Mouse (Mus musculus): ENCODE measurements around the gene Atp6v1a.
A peak's percentile ranks its signal among the peaks of the same experiment; 100 is the strongest.

The Atp6v1a gene

DNA sequence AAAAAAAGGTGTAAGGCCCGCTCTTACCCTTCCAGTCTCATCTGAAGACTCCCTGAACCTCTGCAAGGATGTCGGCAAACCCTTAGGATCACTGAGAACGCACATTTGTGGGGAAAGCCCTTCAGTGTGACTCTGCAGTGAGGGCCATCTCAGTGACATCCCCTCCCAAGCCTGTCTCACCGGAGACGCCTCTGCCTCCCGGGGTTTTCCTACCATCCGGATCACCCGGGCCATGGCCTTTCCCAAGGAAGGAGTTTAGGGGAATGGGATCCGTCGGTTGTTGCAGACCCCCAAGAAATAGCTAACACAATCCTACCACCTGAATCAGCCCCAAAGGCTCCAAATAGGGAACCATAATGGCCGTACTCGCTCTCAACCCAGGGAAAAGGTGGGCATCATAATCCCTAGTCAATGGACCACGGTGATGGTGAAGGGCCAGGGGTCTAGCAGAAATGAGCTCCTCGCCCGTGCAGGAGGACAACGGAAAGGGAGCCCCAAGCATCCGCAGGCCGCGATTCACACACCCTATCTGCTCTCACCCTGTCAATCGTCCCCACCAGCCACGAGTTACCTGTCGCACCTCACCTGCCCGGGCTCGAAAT is 1.0 kb downstream of the Atp6v1a start:
- DNase-seq (ENCODE audit: low spot score in 2 of 2), result no peak

DNA sequence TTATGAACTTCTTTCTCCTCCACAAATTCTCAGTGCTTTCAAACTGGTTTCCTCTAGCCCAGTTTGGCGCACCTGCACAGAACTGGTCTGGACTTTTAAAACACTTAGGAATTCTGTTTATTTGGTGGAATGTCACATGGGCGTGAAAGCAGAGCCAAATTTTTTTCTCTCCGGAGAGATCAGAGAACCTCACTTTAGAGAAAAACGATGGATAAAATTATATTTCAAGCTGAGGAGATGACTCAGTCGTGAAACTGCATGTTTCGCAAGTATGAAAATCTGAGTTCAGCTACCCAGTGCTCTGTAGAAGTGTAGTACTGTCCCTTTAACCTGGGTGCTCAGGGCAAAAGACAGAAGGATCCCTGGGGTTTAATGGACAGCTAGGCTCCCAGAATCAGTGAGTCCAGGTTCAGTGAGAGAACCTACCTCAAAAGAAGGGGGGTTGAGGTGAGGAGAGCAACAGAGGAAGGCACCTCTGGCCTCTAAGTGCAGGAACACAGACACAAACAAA is 2.9 kb downstream of the Atp6v1a start:
- DNase-seq (ENCODE audit: low spot score in 2 of 2), result no peak

DNA sequence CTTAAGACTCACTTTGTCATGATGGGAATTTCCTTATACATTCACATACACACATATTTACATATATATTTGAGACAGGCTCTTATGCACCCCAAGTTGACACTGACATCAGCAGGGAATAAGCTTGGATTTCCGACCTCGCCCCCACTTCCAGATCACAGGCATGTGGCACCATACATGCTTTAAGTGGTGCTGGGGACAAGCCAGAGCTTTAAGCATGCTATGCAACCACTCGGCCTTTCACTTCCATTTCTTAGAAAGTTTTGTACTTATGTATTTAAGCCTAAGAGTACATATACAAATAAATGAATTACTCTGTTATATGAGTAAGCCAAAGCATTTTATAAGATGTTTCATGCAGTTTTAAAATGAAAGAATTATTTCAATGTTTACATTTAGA is 6.3 kb downstream of the Atp6v1a start:
- DNase-seq (ENCODE audit: low spot score in 2 of 2), result no peak

DNA sequence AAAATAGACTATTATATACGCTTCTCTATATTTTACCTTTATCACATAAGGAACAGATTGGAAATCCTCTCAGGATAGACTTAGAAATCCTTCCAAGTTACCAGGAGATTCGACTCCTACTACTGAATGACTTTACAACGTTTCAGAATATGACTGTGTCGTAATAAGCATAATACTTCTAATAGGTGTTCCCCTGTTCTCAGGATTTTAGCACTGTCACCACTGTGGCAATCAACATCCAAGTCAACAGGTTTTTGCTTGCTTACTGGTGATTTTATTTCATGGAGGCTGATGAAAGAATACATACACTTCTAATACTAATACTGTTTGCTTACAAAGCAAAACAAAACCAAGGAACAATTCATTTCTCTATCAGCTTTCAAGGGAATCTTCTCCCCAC is 7.2 kb downstream of the Atp6v1a start:
- no peak for DNase-seq (ENCODE audit: low spot score in 2 of 2)

DNA sequence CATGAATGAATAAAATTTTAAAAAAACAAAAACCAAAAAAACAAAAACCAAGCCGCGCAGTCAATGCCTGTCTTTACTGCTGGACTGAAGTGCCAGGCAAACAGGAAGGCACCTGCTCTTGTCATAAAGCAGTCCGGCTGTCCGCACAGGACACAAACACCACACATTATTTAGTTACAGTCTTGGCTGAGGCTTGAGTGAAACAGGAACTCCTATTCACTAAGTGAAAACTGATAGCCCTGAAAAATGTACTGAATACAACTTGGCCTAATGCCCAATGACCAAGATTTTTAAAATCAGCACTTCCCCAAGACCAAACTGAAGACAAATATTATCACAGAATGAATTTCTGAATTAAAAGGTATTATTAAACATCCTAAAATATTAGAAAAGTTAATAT is 13.1 kb downstream of the Atp6v1a start:
- DNase-seq (ENCODE audit: low spot score in 2 of 2), result no peak

DNA sequence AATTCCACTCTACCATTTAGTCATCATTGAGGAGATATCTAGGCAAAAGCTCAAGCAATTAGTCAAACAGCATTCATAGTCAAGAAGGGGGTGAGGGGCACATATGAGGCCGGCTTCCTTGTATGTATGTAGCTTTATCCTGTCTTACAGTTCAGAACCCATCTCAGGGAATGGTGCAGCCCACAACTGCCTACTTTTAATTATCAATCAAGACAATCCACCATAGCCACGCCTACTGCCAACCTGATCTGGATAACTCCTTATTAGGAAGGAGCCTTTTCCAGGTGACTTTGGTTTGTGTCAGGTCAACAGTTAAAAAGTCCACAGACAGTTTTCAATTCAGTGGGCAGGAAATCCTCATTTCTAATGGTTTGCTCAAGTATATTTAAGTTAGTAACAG is 14.1 kb downstream of the Atp6v1a start:
- DNase-seq (ENCODE audit: low spot score in 2 of 2), result no peak

DNA sequence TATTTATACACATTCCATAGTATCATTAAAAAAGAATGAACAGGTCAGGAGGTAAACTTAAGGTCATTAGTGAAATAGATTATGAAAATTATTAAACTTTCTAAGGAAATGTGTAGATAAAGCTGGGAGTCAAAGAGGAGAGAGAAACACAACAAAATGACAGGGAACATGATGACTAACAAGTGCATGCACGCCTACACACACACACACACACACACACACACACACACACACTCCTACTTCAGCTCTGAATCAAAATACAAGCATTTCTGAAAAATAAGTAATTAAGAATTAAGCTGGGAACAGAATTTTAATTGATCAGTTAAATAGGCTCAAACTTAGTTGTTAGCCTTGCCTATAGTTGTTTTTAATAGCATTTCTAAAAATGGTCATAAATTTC is 14.8 kb downstream of the Atp6v1a start:
- no peak for DNase-seq (ENCODE audit: low spot score in 2 of 2)

DNA sequence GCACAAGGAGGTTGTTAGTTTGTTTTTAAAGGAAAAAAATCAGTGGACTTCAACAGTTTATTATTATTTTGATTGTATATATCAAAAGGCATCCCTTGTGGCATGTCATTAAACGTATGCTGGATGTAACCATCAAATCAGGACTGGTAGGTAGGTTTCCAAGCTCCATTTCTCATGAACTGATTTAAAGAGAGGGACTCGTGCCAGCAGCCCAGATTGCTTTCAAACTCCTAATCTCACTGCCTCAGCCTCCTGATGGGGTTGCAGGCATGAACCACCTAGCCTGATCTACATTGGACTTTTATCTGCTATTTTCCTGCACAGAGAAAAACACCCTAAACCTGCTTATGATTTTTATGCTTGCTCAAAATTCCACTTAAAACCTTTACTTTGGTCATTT is 15.7 kb downstream of the Atp6v1a start:
- DNase-seq (ENCODE audit: low spot score in 2 of 2), result no peak

DNA sequence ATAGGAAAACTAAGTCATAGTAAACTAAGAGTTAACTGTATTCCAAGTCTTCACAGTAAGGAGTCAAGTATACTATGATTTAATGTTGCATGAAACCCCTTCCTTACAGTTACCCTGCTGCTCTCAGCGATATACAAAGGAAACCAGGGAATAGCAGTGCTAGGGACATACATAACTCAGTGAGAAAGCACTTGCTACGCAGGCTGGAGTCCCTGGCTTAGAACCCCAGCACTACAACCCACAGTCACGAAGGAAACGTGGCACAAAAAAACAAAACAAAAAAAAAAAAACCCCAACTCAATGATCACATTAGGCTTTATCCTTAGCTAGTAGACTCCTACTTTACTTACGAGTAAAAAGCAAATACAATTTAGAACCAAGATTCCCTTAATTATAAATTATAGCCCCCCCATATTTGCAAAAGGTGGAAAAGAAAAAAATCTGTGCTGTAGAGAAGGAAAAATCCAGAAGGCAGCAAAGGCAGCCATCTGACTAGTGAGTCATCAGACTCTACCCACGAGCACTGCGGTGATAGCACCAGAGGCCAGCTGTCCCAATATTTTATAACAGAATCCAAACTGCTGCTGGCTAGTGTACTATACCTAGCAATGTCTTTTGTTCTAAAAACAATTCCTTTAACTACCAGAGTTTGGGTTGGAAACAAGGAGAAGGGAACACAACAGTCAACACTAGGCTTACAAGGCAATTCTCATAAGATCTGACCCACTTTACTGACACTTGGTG is 16.4 kb downstream of the Atp6v1a start:
- no peak for DNase-seq (ENCODE audit: low spot score in 2 of 2)

DNA sequence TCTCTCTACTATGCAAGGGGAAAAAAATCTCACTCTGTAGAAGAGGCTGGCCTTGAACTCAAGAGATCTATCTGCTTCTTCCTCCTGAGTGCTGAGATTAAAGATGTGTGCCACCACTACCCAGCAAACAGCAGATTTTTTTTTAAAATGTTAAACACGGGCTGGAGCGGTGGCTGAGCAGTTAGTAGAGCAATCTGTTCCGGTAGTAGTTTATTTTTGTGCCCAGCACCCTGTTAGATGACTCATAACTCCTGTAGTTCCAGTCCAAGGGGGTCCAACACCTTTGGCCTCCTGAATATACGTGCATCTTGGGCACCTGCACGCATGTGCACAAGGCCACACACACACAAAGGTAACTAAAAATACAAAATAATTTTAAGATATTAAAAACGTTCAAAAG is 16.9 kb downstream of the Atp6v1a start:
- DNase-seq (ENCODE audit: low spot score in 2 of 2), result no peak

DNA sequence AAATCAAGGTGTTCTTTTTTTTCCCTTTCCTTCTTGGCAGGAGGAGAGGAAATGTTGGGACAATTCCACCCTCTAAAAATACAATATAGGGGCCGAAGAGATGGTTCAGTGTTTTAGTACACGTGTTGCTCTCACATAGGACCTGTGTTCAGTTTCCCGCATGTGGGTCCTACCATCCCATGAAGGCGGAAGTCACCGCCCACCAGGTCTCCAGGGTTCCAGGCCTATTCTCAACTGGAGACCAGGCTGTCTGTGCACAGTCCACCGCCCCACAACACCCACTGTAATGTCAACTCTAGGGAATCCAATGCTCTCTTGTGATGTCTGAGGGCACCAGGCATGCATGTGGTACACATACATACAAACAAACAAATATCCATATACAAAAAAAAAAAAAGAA is 17.4 kb downstream of the Atp6v1a start:
- DNase-seq (ENCODE audit: low spot score in 2 of 2), result no peak

DNA sequence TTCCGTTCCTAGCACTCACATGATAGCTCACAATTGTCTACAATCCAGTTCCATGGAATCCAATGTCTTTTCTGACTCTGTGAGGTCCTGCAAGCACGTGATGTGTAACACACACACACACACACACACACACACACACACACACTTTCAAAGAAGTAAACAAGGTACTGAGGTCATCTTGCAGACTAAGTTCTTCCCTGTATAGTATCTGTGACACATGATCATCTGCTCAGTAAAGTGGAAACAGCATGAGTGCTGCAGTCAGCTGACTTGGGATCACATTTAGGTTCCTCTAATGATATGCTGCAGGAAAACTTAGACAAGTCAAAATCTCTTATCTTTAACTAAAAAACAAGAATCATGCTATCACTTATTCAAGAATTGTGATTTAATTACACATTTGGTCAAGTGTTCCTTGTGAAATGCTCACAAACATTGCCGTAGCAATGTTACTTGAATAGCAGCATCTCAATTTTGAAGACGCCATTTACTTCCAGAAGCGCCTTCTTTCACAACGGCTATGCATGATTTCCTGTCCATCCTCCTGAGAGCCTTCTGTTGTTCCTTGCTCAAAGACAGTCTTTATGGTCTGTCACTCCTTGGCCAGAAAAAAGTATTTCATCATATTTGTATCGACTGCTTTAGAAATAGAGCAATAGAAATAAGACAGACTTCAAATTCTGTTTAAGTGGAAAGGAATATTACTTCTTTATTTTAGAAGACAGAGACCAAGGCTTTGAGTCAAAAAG is 19.6 kb downstream of the Atp6v1a start:
- DNase-seq (ENCODE audit: low spot score in 2 of 2), result no peak

DNA sequence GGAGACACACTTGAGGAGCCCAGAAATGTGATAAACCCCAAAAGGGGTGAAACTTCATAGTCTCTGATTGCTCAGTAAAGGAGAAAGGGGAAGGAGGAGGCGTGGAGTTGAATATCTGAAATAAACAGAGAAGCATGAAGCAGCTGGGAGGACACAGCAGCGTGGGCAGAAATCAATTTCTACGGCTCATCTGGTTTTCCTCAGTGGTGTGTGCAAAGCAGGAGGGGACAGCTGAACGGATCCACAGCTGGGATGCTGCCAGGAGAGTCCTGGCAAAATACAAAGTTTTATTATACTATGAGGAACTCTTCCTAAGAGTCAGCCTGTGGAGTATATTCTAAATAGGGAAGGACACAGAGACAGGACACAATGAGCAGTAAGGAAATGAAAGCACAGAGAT is 30.5 kb downstream of the Atp6v1a start:
- no peak for DNase-seq (ENCODE audit: low spot score in 2 of 2)

DNA sequence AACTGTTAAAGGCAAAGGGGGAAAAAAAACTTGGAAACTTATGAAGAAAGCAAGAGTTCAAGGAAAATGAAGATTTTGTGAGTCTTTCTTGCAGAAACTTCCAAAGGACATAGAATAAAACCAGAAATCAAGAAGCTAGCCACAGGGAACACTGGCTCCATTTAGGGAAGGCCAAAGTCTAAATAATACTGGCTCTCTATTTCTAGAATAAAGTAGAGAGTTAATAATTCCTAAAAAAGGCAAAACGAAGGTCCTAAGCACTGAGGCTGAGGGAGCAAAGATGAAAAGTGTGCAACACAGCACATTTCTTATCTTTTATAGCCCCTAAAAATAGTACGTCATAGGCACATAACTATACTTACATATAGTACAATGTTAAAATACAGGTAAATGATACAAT is 34.3 kb downstream of the Atp6v1a start:
- no peak for DNase-seq (ENCODE audit: low spot score in 2 of 2)

DNA sequence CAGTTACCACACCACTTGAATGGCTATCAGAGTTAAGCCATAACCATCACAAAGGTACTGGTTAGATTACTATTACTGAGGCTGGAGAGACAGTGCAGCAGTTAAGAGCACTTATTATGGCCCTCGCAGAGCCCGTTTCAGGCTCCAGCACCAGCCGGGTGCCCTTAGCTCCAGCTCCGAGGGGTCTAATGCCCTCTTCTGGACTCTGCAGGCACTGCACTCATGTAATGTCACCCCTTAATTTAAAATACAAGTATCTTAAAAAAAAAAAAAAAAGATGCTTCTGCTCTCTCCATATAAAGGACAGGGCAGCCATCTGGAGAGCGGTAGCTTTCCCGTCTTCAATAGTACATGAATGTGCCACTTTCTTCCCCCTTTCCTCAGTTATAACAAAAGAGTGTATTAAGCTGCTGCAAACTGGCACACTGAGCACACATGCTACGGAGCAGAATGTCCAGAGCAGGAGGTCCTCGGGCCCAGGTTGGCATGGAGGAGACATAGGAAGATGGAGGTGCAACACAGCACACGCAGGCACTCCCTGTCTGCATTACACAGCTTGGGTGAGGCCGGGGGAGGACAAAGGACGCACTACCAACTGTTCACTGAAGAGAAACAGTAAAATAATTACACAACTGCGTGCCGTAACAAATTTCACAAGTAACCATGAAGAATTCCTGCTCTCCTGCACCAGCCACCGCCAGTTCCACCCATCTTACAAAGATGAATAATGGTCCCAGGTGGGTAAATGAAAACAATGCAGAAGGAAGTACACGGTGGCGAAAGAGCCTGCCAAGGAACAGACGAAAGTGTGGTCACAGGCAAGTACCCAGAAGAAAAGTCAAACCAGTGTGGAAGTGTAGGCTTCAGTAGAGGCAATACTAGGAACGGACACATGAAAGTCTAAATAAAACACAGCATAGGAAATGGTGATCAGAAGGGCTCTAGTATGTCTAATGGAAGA is 35.4 kb downstream of the Atp6v1a start:
- DNase-seq (ENCODE audit: low spot score in 2 of 2), result no peak

DNA sequence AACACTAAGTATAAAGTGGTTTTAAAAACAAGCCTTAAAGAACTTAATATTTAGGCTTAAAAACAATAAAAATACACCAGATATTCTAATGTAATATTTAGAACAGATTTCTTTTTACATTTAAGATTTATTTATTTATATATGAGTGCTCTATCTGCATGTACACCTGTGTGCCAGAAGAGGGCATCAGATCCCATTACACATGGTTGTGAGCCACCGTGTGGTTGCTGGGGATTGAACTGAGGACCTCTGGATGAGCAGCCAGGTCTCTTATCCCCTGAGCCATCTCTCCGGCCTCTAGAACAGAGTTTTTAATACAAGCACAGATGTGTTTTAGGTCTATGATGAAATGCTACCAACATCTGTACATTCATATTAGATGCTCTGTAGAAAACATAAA is 36.6 kb downstream of the Atp6v1a start:
- no peak for DNase-seq (ENCODE audit: low spot score in 2 of 2)

DNA sequence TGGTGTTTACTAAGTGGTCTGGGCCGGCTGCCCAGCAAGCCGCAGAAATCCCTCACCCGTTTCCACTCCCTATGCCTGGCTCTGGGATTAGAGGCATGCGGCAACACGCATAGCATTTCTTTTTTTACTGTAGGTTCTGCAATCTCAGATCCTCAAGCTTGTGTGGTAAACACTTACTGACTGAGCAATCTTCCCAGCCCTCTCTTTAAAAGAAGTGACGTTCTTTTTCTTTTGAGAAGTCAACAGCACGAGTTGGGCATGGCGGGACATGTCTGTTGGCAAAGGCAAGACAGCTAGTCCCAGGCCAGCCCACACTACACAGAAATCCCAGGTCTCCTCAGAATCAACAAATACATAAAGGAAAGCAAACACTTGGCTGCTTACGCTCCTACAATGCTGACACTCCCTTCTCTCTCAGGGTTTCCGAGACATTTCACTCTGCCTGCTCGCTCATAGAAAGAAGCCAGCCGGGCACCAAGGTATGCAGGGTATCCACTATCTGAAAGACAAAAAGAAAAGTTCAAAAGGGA is 38.3 kb downstream of the Atp6v1a start:
- no peak for DNase-seq (ENCODE audit: low spot score in 2 of 2)

DNA sequence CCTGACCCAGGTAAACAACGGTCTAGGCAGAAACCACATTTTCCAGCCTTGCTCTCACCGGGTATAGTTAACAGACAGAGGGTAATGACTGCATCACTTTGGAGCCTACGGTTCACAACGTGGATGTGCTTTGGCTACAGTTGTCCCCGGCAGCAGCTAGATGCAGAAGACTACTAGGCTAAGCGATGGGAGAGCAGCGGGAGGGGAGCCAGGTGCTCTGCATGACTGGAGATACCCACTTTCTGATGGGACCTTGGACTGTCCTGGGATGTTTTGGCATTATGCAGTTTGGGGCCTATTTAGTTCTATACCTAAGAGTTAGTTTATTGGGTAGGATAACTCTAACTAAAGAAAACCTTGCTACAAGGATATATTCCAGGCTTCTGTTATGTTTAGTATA is 40.1 kb downstream of the Atp6v1a start:
- no peak for DNase-seq (ENCODE audit: low spot score in 2 of 2)

DNA sequence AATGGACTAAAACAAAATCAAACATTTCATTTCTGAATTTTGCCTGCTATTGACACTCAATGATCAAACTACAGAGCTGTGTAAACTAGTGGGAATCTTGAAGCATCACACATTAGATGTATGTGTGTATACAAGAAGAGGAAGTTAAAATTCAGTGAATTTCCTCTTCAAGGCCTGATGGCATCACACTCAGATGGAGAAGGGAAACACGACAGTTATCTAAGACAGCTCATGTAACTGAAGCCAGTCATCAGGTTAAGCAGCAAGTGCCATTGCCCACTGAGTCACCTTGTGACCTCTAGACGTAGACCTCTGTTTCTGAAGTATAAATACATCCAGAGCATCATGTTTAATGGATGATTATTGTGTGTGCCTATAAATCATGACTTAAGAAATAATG is 51.9 kb downstream of the Atp6v1a start:
- DNase-seq (ENCODE audit: low spot score in 2 of 2), result no peak

DNA sequence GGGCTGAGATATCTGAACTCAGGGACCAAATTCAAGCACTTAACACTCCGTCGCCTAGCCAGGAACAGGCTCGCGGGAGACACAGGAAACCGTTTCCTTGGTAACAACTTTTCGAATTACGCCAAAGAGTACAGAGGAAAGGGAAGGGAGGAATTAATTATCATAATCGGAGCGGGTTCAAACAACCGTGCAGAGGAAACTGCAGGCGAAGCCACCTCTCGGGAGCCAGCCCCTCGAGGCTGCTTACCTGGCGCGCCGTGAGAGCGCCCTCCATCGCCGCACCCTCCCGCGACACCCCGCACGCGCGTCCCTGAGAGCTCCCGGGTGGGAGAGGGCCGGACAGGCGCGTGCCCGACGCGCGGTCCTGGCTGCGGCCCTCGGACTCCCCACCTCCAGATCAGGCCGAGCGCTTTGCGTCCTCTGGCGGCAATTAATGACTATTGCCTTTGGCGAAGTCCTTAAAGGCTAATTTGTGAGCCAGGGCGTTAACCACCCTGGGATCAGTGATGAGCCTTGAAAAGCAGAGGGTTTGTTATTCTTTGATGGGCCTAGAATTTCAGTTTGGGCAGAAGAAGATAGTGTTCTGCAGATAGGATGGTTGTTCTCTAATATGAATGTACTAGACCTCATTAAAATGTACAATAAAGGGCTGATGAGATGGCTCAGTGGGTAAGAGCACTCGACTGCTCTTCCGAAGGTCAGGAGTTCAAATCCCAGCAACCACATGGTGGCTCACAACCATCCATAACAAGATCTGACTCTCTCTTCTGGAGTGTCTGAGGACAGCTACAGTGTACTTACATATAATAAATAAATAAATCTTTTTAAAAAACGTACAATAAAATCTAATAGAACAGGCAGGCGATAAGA is 76.2 kb downstream of the Atp6v1a start, which contains the start of gene Gramd1c:
Gene Gramd1c, minus strand, starts transcription at position 321 of the 870 bp plus-strand sequence.
- DNase-seq (ENCODE audit: low spot score in 2 of 2), result peak; percentile 27 to 31

Measured in frontal cortex, postnatal 25 days (tissue).